Mouse (Mus musculus) lung, postnatal 0 days (tissue): ENCODE results near the gene Ttc6. TPM values are rescaled to one million over a fixed set of nuclear protein-coding genes. Genes with fewer than 3 reads are reported as not detected.

Experiments
- ATAC-seq: fragments of 200-750 bp; cut with Nextera tagmentation; 2 replicates; pipeline ENCODE4 v1.8.0; 2017; ENCODE audit warnings: moderate library complexity
- DNase-seq: peaks from one replicate; pipeline ENCODE4 v3.0.0-alpha.2; 2016; ENCODE audit warnings: low spot score
- H3K27ac ChIP-seq: fragments of 300-500 bp; sonication (generic); 2 replicates; pipeline ENCODE4 v1.5.1; 2014; ENCODE audit warnings: antibody characterized with exemption, mild to moderate bottlenecking, low read length, mixed read lengths
- H3K27me3 ChIP-seq: fragments of 300-500 bp; sonication (generic); replicated peaks from 2 replicates; pipeline ENCODE4 v1.6.1; 2014; ENCODE audit warnings: low read length, mixed read lengths; ENCODE audit not compliant: insufficient read depth
- H3K36me3 ChIP-seq: fragments of 300-500 bp; sonication (generic); 2 replicates; pipeline ENCODE4 v1.6.1; 2014; ENCODE audit warnings: low read length, mixed read lengths; ENCODE audit not compliant: insufficient read depth
- H3K4me1 ChIP-seq: fragments of 300-500 bp; sonication (generic); 2 replicates; pipeline ENCODE4 v1.6.1; 2014; ENCODE audit warnings: antibody characterized with exemption, low read depth, low read length, mixed read lengths; ENCODE audit not compliant: insufficient read depth
- H3K4me2 ChIP-seq: fragments of 300-500 bp; sonication (generic); replicated peaks from 2 replicates; pipeline ENCODE4 v1.6.1; 2014; ENCODE audit warnings: low read depth, mild to moderate bottlenecking, low read length, moderate library complexity, mixed read lengths
- H3K4me3 ChIP-seq: fragments of 300-500 bp; sonication (generic); 2 replicates; pipeline ENCODE4 v1.5.1; 2014; ENCODE audit warnings: low read depth, low read length
- H3K9ac ChIP-seq: fragments of 300-500 bp; sonication (generic); replicated peaks from 2 replicates; pipeline ENCODE4 v1.6.1; 2014; ENCODE audit warnings: low read depth, mild to moderate bottlenecking
- H3K9me3 ChIP-seq: fragments of 300-500 bp; sonication (generic); 2 replicates; pipeline ENCODE4 v1.6.1; 2016; ENCODE audit warnings: low read length, mixed read lengths
- CTCF ChIP-seq: IDR thresholded peaks from 2 replicates; pipeline ENCODE4 v1.5.1; 2016; ENCODE audit warnings: antibody characterized with exemption, mild to moderate bottlenecking
- EP300 ChIP-seq: IDR thresholded peaks from 2 replicates; pipeline ENCODE4 v1.6.1; 2016; ENCODE audit warnings: antibody characterized with exemption, mild to moderate bottlenecking, control low read depth
- WGBS: fragments of 180-500 bp; shearing (Covaris S2); extraction: QIAGEN DNeasy Blood & Tissue Kit; methylation state at CpG from one replicate; pipeline ENCODE4 v1.1.7; 2014; 5-methylcytosine and 5-hydroxymethylcytosine counted together
- polyA plus RNA-seq: library from polyadenylated mRNA; unstranded; fragments of >200 nt; fragmentation: Nextera tagmentation; extraction: Ambion mirVana; gene quantifications from 2 replicates; pipeline ENCODE4 v1.2.1, GENCODE M21; 2015

Ttc6 gene
- polyA plus RNA-seq, 1 experiment from 2014 or later, result 2.1 TPM

DNA sequence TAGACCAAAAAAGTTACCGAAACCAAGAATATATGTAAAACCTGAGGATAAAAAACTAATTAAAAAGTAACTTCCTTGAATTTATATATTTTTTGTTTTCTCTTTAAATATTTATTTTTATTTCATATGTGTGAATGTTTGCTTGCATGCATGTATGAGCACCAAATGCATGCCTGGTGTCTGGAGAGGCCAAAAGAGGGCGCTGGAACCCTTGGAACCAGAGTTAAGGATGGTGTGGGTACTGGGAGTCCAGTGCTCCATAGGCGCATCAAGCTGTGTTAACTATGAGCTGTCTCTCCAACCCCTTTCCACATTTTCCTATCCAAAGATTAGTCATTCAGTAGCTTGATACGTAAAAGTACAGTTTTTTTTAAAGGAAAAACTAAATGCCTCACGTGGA lies 58.1 kb downstream of the Ttc6 start:
- Histone ChIP-seq H3K9me3 (no peaks in the 10 kb centered on the region), H3K9ac (no peak overlapping the region), H3K27me3 (no peaks in the 10 kb centered on the region), H3K27ac (no peak overlapping the region), H3K36me3 (no peaks in the 10 kb centered on the region), H3K4me3 (no peak overlapping the region), H3K4me1 (no peaks in the 10 kb centered on the region), H3K4me2 (no peak overlapping the region)
- 74% methylated on average over 5 of the region's 5 CpGs for WGBS
- TF ChIP-seq CTCF (peak; percentile 34), EP300 (no peak)
- no peak for DNase-seq
- no peak for ATAC-seq

GRCm38 (mm10) chr12:57623264-57623663 lies 59.4 kb downstream of the Ttc6 start:
- Histone ChIP-seq H3K4me3 (no peak overlapping the region), H3K36me3 (no peaks in the 10 kb centered on the region), H3K4me2 (no peak overlapping the region; the same call in 1 of the 2 replicates), H3K27me3 (no peaks in the 10 kb centered on the region), H3K9ac (no peak overlapping the region), H3K9me3 (no peaks in the 10 kb centered on the region), H3K27ac (no peak overlapping the region), H3K4me1 (no peaks in the 10 kb centered on the region)
- 15% methylated on average over 7 of the region's 7 CpGs for WGBS
- DNase-seq, result no peak
- no peak for ATAC-seq
- TF ChIP-seq CTCF (no peak), EP300 (no peak)

DNA sequence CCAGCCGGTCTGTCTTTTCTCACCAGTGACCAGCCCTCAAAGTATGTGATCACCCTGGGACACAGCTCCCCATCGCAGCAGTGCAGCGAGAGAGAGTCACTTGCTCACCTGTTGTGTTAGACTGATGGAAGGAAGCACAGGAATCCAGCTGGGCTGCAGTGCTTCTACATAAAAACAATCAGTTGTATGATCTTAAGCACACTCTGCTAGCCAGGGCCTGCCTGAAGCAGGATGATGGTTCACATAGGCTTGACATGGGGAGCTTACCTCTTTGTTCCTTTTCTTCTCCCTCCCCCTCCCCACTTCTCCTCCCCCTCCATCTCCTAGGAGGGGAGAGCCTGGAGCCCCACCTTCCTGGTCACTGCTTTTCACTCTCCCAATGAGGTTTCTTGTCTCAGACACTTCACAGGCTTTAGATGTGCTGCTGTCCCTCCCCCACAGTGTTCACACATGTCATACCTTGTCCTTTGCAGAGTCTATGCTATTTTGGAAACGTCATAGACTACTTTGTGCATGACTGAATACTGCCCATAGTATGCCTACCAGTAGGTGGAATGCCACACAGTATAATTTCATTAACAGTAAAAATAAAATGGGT lies 60.2 kb downstream of the Ttc6 start:
- Histone ChIP-seq H3K9me3 (no peaks in the 10 kb centered on the region), H3K4me1 (no peaks in the 10 kb centered on the region), H3K9ac (no peak overlapping the region), H3K4me2 (no peak overlapping the region), H3K27ac (no peak overlapping the region), H3K36me3 (no peaks in the 10 kb centered on the region), H3K4me3 (no peak overlapping the region), H3K27me3 (no peaks in the 10 kb centered on the region)
- DNase-seq (no peak), ATAC-seq (no peak)
- no peak for TF ChIP-seq EP300
- WGBS, result 18% methylated on average over 4 of the region's 4 CpGs

DNA sequence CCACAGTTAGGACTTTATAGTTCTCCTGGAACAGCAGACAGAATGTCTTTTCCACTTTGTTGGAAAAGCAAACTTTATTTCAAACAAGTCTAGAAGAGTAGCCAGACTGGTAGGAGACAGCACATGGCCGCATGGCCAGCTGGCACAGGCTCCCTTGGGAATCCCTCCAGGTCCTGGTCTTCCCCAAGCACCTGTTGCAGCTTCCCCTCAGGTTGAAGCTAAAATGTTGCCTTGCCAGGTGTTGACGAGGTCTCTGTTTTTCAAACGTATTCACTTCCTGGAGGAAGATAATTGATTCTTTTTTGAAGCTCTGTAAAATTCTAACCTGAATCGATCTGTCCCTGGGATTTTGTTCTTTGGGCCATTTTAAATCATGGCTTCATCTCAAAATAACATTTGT lies 86.1 kb downstream of the Ttc6 start:
- Histone ChIP-seq H3K9me3 (no peaks in the 10 kb centered on the region), H3K27me3 (no peaks in the 10 kb centered on the region), H3K27ac (no peak overlapping the region), H3K4me2 (no peak overlapping the region), H3K36me3 (no peaks in the 10 kb centered on the region), H3K9ac (no peak overlapping the region), H3K4me3 (no peak overlapping the region), H3K4me1 (no peaks in the 10 kb centered on the region)
- TF ChIP-seq CTCF (no peak), EP300 (no peak)
- ATAC-seq, result no peak
- WGBS, result 81% methylated on average over 4 of the region's 4 CpGs
- no peak for DNase-seq

- 70% methylated on average over 8 of the region's 8 CpGs for WGBS
- no peak overlapping the region for H3K27ac ChIP-seq
- H3K9me3 ChIP-seq, result no peaks in the 10 kb centered on the region
- no peak overlapping the region for H3K9ac ChIP-seq
- no peaks in the 10 kb centered on the region for H3K36me3 ChIP-seq
- DNase-seq, result no peak
- no peaks in the 10 kb centered on the region for H3K27me3 ChIP-seq
- ATAC-seq, result no peak
- H3K4me1 ChIP-seq, result no peaks in the 10 kb centered on the region
- TF ChIP-seq CTCF (no peak), EP300 (no peak)
- H3K4me3 ChIP-seq, result no peak overlapping the region
- no peak overlapping the region for H3K4me2 ChIP-seq
Measured at GRCm38 (mm10) chr12:57650677-57651076, 86.8 kb downstream of the Ttc6 start.

DNA sequence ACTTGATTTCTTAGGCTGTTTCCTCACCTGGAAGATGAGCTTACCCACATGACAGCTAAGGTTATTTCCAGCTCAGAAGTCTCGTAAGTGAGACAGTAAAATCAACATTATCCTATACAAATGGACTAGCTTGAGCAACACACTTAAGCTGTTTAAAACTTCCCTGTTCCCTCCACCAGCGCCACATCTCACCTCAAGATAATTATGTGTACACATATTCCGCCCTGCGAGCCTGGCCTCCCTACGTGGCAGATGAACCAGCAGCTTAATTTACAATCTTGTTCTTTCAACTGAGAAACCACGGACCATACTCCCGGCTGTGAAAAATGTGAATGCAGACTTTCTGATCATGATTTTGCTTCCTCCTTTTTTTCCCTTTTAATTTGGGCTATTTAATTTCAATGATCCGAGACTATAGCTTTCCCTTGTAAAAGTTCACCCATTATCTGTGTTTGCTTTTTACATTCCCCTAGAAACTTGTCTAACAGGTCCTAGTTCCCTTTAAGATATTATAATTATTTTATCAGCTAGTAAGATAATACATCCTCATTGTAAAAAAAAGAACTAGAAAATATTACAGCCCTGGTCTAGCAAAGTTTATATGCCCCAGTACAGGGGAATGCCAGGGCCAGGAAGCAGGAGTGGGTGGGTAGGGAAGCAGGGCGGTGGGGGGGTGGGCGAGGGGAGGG lies 99.2 kb downstream of the Ttc6 start:
- no peak overlapping the region for H3K27ac ChIP-seq
- H3K27me3 ChIP-seq, result no peaks in the 10 kb centered on the region
- DNase-seq, result peak; percentile 24
- H3K4me2 ChIP-seq, result no peak overlapping the region
- 37% methylated on average over 10 of the region's 10 CpGs for WGBS
- no peak overlapping the region for H3K9ac ChIP-seq
- no peaks in the 10 kb centered on the region for H3K36me3 ChIP-seq
- 0 out of 2 replicates have a peak, but pooled peaks have one; percentile 32 for ATAC-seq
- no peaks in the 10 kb centered on the region for H3K9me3 ChIP-seq
- H3K4me3 ChIP-seq, result no peak overlapping the region
- no peaks in the 10 kb centered on the region for H3K4me1 ChIP-seq
- TF ChIP-seq CTCF (no peak), EP300 (no peak)
